Mouse (Mus musculus) layer of hippocampus, adult 9-10 months (tissue): ENCODE measurements around the gene Hist1h4c.
"Not testable (repeated sequence)": the region's sequence is repeated elsewhere in the genome, so short reads cannot be mapped to it uniquely, and the experiment has no call there.

ENCODE experiments used
- DNase-seq: peaks from one replicate; pipeline ENCODE4 v3.0.0; 2022; ENCODE audit warnings: low spot score

The Hist1h4c gene

DNA sequence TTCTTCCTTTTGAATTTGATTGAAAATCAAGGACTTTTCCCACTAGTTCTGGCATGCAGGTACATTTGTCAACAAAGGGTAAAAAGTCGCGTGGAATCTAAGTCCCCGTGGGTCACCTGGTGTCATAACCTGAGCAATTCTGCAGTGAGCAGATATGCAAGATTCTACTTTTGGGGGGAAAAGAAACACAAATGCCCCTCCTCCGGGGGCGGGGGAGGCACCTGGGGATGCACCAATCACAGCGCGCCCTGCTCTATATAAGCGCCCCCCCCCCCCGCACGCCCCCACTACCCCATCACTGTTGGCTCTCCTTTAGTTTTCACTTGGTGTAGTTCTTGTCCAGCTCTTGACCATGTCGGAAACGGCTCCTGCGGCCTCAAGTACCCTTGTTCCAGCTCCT is 2.7 kb downstream of the Hist1h4c start, which contains the start of gene Hist1h1t:
Gene Hist1h1t, plus strand, starts transcription at position 301 of the 400 bp plus-strand sequence.
- no peak for DNase-seq

DNA sequence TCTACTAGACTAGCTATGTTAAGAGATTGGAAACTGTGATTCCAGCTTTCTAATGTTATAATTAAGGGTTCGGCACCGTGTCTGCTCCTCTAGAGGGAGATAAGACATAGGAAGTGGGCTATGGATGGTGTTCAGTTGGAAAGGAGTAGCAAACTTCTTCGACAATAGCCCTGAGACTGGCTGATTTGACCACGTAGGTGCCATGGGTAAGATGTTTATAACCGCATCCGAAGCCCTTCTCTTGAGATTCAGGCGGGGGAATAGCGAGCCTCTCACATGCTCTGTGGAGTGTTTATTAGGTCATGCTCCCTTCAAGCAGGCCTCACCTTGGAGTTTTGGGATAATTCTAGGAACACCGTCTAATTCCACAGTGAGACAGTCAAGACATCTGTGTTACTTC is 3.3 kb downstream of the Hist1h4c start:
- DNase-seq, result no peak

DNA sequence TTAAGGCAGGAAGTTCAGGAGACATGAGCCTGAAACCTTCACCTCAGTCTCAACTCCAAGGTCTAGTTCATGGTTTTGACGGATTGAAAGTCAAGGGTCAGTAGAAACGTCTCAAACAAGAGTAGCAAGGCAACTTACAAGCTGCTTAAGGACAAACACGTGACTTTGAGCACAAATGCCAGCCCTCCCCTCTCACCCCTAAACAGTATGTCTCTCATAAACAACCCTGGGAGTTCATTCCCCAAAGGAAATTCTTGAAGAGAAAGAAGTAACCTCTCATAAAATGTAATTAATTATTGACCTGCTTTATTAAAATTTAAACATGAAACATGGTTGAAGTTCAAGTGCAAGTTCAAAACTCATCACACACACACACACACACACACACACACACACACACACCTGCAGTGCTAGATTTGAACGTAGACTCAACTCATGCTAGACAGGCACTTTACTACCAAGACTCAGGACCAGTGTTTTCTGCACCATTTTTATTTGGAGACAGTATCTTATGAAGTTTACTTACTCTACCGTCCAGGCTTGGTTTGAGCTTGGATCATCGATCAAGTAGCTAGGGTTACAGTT is 4.3 kb downstream of the Hist1h4c start:
- no peak for DNase-seq

DNA sequence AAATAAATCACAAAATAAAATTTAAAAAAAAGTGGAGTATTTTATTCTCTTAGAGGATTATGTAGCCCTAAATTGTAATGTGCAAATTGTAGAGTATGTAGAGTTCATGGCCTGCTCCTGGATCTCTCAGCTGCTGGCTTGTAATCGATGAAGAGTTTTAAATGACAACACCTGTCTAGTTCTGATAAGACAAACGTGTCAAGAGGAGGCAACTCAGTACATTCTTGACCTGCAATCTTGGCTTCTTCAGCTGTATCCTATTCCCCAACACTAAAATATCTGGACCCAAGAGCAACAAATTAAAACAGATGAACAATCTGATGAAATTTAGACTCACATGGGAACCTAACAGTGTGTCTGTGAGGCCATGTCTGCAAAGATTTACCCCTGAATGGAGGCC is 8.8 kb downstream of the Hist1h4c start:
- no peak for DNase-seq

DNA sequence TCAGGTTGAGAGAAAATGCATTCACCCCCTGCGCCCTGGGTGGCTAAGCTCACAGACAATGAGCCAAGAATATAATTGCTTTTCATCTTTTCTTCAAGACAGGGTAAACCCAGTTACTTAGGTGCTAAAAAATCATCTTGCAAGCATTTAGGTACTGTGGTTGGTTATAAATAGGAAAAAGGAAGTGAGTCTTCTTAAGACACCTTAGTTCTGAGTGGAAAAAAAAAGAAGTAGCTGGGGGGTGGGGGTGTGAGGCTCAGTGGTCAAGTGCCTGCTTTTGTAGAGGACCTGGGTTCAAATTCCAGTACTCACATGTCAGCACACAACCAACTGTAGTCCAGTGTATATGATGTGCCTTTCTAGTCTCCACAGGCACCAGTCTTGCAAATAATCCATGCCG is 9.3 kb downstream of the Hist1h4c start:
- DNase-seq, result no peak

DNA sequence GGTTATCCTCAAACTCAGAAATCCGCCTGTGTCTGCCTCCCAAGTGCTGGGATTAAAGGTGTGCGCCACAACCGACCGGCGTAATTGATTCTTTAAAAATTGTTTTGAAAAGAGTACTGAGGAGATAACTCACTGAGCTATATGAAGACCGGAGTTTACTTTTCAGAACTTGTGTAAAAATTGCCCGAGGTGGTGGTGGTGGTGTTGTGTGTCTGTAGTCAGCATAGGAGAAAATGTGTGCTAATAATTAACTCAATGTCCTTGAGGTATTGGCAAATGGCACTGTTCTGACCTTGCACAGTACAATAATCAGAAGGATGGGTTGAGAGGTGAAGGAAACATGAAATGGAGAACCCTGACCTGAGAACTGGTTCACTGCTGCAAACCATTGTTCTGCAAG is 10.3 kb downstream of the Hist1h4c start:
- no peak for DNase-seq

DNA sequence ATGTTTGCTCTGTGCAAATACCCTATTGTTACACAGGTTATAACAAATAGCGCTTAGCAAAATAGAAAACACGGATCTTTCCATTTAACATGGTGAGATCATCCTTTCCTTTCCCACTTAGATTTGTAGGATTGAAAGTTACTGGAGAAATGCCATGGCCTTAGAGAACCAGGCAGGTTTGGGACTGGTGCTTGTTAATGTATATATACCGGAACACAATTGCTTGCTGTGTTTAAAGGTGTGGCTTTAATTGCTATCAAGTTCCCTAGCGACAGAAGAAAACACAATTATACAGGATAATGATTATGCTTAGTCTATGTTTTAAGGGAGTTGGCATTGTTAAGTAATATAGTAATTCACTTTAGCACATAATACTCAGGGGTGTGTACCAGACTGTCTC is 11.1 kb downstream of the Hist1h4c start:
- no peak for DNase-seq

DNA sequence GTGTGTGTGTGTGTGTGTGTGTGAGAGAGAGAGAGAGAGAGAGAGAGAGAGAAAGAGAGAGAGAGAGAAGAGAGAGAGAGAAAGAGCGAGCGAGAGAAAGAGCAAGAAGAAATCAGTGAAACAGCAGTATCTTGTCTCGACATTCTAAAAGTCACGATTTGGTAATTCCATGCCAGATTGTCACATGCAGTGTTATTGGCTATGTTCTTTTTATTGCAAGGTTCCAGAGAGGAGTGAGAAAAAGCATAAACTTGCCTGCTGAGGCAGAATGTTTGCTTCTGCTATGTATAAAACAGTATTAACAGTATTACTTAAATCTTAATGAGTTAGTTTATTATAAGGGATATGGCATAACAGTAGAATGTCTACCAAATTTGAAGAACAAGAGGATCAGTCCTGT is 12.3 kb downstream of the Hist1h4c start:
- DNase-seq, result no peak

DNA sequence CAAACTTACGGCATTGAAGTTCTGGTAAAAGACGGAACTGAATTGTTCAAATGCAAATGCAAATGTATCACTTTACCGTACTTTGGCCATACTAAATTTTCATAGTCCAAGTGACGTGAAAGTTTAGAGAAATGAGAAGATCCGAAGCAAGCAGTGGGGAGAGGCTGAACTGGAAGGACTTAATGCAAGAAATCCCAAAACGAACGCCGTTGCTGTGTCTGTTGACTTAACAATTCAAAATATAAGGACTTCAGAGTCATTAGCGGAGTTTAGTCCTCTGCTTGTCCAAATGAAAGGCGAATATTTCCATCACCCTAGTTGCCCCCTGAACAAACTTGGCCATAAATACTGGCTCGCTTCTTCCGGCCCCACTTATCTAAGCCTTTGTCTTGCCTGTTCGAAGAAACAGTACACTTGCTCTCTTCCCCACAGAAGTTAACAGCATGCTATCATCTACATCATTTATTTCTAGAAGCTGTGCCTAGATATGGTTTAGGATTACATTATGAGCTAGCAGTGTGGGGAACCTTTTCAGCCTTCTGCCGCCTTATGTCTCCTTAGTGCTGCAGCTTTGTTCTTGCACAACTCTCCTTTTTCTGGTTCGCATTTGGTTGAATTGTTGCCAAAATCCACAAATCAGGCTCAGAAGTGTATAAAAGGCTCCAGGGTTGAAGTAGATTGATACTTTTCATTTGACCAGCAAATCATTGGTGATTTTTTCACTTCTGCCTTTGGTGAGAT is 13.0 kb downstream of the Hist1h4c start:
- DNase-seq, result no peak

DNA sequence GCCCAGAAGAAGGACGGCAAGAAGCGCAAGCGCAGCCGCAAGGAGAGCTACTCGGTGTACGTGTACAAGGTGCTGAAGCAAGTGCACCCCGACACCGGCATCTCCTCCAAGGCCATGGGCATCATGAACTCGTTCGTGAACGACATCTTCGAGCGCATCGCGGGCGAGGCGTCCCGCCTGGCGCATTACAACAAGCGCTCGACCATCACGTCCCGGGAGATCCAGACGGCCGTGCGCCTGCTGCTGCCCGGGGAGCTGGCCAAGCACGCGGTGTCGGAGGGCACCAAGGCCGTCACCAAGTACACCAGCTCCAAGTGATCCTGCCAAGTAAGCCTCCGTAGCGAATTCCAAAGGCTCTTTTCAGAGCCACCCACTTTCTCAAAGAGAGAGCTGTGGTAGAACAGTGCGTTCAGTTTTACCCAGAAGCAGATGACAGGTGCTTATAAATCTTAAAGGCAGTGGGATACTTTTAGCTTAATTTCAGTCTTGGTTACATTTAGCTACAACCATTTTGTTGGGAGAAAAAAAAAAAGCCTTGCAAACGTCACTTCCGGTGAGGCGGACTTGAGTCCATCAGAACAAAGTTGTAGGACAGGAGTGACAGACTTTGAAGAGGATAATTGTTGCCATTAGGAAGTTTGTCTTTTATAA is 13.8 kb downstream of the Hist1h4c start:
- not testable (repeated sequence) for DNase-seq

DNA sequence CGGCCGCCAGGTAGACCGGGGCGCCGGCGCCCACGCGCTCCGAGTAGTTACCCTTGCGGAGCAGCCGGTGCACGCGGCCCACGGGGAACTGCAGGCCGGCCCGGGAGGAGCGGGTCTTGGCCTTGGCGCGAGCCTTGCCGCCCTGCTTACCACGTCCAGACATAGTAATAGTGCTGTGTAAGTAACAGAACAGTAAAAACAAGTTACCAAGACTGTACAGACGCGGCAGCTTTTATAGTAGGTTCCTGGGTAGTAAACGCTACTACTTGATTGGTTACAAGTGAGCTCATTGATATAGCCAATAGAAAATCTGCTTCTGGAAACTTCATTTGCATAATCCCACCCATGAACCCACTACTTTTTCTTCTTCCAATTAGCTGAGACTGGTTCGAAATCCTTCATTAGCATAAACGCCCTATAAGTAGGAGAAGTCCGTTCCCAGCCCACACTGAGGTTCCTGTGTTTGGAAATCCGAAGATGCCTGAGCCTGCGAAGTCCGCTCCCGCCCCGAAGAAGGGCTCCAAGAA is 14.4 kb downstream of the Hist1h4c start, which contains the start of the genes Hist1h2ac and Hist1h2bc:
Gene Hist1h2ac, minus strand, starts transcription at position 194 of the 527 bp plus-strand sequence.
Gene Hist1h2bc, plus strand, starts transcription at position 445 of the 527 bp plus-strand sequence.
- peak; percentile 94 for DNase-seq

DNA sequence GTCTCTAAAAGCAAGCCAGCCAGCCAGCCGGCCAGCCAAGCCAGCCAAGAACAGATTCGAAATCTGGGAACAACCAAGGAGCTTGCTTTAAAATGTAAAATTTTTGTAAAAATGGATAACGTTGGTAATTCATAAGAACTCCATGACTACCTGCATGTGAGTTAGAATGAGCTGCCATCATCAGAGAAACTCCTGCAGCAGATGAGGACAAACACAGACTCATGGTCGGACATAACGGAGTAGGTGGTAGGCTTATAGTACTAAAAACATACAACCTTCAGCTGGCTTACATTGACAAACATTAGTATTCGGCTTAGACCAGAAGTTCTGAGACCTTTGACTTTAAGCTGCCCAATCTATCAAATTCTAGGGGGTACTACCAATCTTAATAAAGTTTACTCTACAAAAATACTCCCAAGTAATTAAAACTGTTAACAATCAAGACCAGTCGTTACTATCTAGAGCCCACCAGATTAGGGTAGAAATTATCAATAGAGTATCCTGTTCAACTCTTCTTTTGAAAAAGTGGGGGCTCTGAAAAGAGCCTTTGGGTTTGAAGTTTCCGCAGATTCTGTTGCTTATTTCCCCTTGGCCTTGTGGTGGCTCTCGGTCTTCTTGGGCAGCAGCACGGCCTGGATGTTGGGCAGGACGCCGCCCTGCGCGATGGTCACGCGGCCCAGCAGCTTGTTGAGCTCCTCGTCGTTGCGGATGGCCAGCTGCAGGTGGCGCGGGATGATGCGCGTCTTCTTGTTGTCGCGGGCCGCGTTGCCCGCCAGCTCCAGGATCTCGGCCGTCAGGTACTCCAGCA is 15.1 kb downstream of the Hist1h4c start:
- DNase-seq, result not testable (repeated sequence)

DNA sequence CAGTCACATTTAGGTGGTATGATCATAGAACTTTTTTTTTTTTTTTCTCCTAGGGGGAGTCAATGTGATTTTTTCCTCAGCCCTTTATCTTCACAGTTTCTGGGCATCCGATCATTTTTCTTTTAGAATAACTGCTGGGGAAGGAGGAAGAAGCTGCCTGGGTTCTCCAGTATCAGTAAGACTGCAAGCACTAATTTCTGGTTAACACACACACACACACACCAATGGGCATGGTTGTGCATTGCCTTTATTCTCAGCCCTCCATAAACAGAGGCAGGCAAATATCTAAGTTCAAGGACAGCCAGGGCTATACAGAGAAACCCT is 15.7 kb downstream of the Hist1h4c start:
- DNase-seq, result no peak

DNA sequence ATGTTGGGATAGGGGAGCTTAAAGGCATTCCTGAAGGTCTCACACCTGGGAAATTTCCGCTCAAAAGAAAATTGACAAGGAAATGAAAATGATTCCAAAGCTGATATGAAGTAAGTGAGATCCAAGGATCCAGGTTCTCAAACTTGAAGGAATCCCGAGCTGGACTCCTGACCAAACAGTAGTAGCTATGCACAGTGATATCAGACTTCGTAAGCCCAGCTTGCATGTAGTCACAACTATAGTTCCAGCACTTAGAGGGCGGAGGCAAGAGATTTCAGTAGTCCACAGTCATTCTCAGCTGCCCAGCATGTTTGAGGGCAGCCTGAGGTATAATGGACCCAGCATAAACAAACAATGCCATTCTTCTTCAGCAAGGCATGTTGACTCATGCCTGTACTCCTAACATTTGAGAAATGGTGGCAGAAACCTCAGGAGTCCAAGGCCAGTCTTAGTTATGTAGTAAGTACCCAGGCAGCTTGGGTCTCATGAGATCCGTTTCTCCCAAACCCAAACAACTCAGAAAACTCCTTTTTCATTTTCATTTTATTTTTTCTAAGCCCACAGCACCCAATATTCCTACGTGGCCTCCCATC is 16.2 kb downstream of the Hist1h4c start:
- DNase-seq, result no peak

DNA sequence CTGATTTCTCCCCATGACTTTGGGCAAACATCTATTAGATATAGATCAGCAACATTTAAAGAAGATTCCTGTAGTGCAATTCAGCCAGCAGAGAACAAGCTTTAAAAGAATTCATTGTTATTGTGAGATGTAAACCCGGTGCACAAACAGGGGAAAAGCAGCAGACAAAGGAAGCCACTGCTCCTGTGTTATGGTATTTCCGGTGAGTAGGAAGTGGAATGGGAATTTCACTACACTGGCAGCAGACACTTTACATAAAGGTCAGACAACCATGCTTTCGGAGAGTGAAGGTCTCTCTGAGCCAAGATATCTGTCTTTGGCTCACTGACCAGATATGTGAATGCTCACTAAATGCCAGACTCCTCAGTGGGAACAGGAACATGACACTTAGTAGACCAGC is 35.7 kb downstream of the Hist1h4c start:
- DNase-seq, result no peak

DNA sequence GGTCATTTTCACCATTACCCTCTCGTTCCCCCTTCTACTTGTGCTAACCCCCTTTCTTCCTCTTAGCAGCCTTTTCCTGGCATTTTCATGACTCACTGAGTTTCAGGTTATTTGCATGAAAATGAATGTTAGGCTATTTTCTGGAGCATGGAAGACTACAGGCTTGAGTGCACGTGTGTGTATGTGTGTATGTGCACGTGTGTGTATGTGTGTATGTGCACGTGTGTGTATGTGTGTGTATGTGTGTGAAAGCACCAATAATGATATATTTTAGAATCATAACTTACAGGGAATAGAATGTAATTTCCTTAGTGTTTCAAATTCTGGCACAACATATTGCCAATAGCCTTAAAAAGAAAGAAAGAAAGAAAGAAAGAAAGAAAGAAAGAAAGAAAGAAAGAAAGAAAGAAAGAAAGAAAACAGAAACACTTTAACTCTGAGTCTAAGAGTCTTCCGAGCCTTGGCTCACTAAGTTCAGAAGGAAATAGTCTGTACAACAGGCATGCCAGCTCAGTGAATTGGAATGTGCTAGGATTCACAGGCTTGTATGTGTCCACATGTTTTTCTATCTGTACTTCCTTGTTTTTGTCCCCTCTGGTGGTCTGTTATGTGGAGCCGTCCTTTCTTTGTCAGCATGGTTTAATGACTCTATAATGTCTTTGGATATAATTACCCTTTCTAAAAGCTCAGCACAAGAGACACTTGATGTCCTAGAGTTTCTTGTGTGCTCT is 38.5 kb downstream of the Hist1h4c start:
- DNase-seq, result no peak
